Mouse (Mus musculus) lung, postnatal 0 days (tissue): ENCODE results near the gene Pih1d1.

ENCODE experiments used
- CTCF ChIP-seq: IDR thresholded peaks from 2 replicates; pipeline ENCODE4 v1.5.1; 2016; ENCODE audit warnings: antibody characterized with exemption, mild to moderate bottlenecking
- EP300 ChIP-seq: IDR thresholded peaks from 2 replicates; pipeline ENCODE4 v1.6.1; 2016; ENCODE audit warnings: antibody characterized with exemption, mild to moderate bottlenecking, control low read depth

DNA sequence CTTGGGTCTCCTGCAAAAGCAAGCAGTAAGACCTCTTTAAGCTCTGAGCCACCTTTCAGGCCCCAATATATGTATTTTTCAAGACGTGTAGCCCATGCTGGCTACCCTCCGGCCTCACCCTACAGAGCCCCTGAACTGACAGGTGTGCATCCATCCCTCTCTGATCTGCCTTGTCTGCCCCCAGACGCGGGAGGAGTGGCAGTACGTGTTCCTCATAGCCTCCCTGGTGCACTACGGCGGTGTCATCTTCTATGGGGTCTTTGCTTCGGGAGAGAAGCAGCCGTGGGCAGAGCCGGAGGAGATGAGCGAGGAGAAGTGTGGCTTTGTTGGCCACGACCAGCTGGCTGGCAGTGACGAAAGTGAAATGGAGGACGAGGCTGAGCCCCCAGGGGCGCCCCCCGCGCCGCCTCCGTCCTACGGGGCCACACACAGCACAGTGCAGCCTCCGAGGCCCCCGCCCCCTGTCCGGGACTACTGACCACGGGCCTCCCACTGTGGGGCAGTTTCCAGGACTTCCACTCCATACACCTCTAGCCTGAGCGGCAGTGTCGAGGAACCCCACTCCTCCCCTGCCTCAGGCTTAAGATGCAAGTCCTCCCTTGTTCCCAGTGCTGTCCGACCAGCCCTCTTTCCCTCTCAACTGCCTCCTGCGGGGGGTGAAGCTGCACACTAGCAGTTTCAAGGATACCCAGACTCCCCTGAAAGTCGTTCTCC lies 20.6 kb downstream of the Pih1d1 start:
- TF ChIP-seq CTCF (no peak), EP300 (no peak)
